Comparison of ENCODE assay signal across 17 mouse cellular contexts in genomic region chr1:73541371-73541770, GRCm38 (mm10).
DNase-seq lines count a peak whose midpoint lies in the region; ATAC-seq and TF ChIP-seq lines count a peak whose summit lies in the region.
"Had no signal": no experiment of that assay in that cellular context is flagged by ENCODE, and none has a peak within 500 bp of the region (broad histone marks: within the 10 kb centered on the region; RNA-seq: fewer than 3 reads in every experiment).

No protein-coding gene starts in this region.

- TF ChIP-seq CTCF in lung, adult 2 months (IDR thresholded peaks at IDR 0.05; ENCODE audit: insufficient read depth, low read length) = no peak

- no peak overlapping the region for H3K9ac ChIP-seq in forebrain, embryonic 12.5 days
- H3K9ac ChIP-seq: embryonic facial prominence, embryonic 15.5 days; forebrain, embryonic 13.5 days; heart, embryonic 15.5 days; liver, embryonic 12.5 days; neural tube, embryonic 12.5 days had no signal

- H3K36me3 ChIP-seq in forebrain, embryonic 10.5 days (replicated peaks) = no peaks in the 10 kb centered on the region
- H3K36me3 ChIP-seq in forebrain, embryonic 12.5 days (replicated peaks) = no peaks in the 10 kb centered on the region
- H3K36me3 ChIP-seq: embryonic facial prominence, embryonic 15.5 days; heart, embryonic 15.5 days; liver, embryonic 12.5 days; neural tube, embryonic 12.5 days had no signal

- no peaks in the 10 kb centered on the region for H3K27me3 ChIP-seq in forebrain, embryonic 10.5 days (ENCODE audit: poor library complexity, severe bottlenecking)
- H3K27me3 ChIP-seq in forebrain, embryonic 12.5 days = no peaks in the 10 kb centered on the region
- H3K27me3 ChIP-seq: embryonic facial prominence, embryonic 15.5 days; forebrain, embryonic 13.5 days; heart, embryonic 15.5 days; liver, embryonic 12.5 days; neural tube, embryonic 12.5 days had no signal

- H3K27ac ChIP-seq in forebrain, embryonic 10.5 days = 0 out of 2 replicates have a peak overlapping the region, but pooled peaks have one; percentile 40
- no peak overlapping the region for H3K27ac ChIP-seq in forebrain, embryonic 12.5 days
- H3K27ac ChIP-seq: embryonic facial prominence, embryonic 15.5 days; forebrain, embryonic 13.5 days; heart, embryonic 15.5 days; liver, embryonic 12.5 days; neural tube, embryonic 12.5 days had no signal

- no peak for ATAC-seq in forebrain, embryonic 12.5 days (ENCODE audit: low FRiP score)
- no peak for ATAC-seq in erythroid progenitor cell, adult 5-6 weeks (replicated peaks; ENCODE audit: low FRiP score, poor library complexity, severe bottlenecking)
- ATAC-seq: forebrain, embryonic 13.5 days; liver, embryonic 12.5 days; lung, postnatal 0 days had no signal

- no peak for TF ChIP-seq POLR2A in lung, adult 2 months (IDR thresholded peaks at IDR 0.05; ENCODE audit: borderline replicate concordance, extremely low read depth, low read depth, low read length)

- no peaks in the 10 kb centered on the region for H3K9me3 ChIP-seq in forebrain, embryonic 10.5 days
- no peaks in the 10 kb centered on the region for H3K9me3 ChIP-seq in forebrain, embryonic 12.5 days
- H3K9me3 ChIP-seq: embryonic facial prominence, embryonic 15.5 days; forebrain, embryonic 13.5 days; heart, embryonic 15.5 days; liver, embryonic 12.5 days; neural tube, embryonic 12.5 days had no signal

- 56% methylated on average over 5 of the region's 5 CpGs for WGBS in forebrain, embryonic 10.5 days
- 42% methylated on average over 5 of the region's 5 CpGs for WGBS in forebrain, embryonic 12.5 days
- WGBS in lung, adult 2 months = 51% methylated on average over 5 of the region's 5 CpGs

- DNase-seq in forebrain, embryonic 10.5 days (ENCODE audit: extremely low spot score, low spot score) = no peak
- DNase-seq in lung, postnatal 36 days = peak; percentile 17
- DNase-seq in lung, adult 2 months = no peak
- DNase-seq in kidney, adult 8-10 months = peak; percentile 56 to 75
- peak; percentile 31 to 84 for DNase-seq in kidney, postnatal 25 days
- DNase-seq in right cerebral cortex, postnatal 14 days = no peak
- DNase-seq: embryo, embryonic 11 days; layer of hippocampus, postnatal 36 days; right cerebral cortex, postnatal 4 days had no signal

- no peak overlapping the region for H3K4me2 ChIP-seq in forebrain, embryonic 12.5 days
- H3K4me2 ChIP-seq: embryonic facial prominence, embryonic 15.5 days; forebrain, embryonic 13.5 days; heart, embryonic 15.5 days; liver, embryonic 12.5 days; neural tube, embryonic 12.5 days had no signal

- no peak overlapping the region for H3K4me3 ChIP-seq in forebrain, embryonic 10.5 days
- no peak overlapping the region for H3K4me3 ChIP-seq in forebrain, embryonic 12.5 days (replicated peaks)
- no peak overlapping the region for H3K4me3 ChIP-seq in lung, adult 2 months (replicated peaks; ENCODE audit: extremely low read depth, low read depth, low read length)
- H3K4me3 ChIP-seq: embryonic facial prominence, embryonic 15.5 days; forebrain, embryonic 13.5 days; heart, embryonic 15.5 days; liver, embryonic 12.5 days; neural tube, embryonic 12.5 days had no signal

- H3K4me1 ChIP-seq in forebrain, embryonic 10.5 days = peaks cover 18% of the 10 kb centered on the region
- peaks cover 7% of the 10 kb centered on the region; the same call in 1 of the 2 replicates for H3K4me1 ChIP-seq in forebrain, embryonic 12.5 days
- H3K4me1 ChIP-seq in lung, adult 2 months (ENCODE audit: control insufficient read depth, insufficient read depth, low read length) = no peaks in the 10 kb centered on the region
- H3K4me1 ChIP-seq: embryonic facial prominence, embryonic 15.5 days; liver, embryonic 12.5 days; neural tube, embryonic 12.5 days had no signal

Comparison
In these comparisons a context has a peak if more than half of its experiments do, and no peak if none do; other contexts are left out.
1. DNase-seq: peak in lung, postnatal 36 days (single experiment), kidney, adult 8-10 months (2 of 2) and kidney, postnatal 25 days (2 of 2); none in forebrain, embryonic 10.5 days (single experiment), lung, adult 2 months (single experiment) and right cerebral cortex, postnatal 14 days (single experiment).